Mouse (Mus musculus) forebrain, embryonic 15.5 days (tissue): Measurements from ENCODE around the gene C8g. TPM values are rescaled to one million over a fixed set of nuclear protein-coding genes. Genes with fewer than 3 reads are reported as not detected.

Experiments used
- ATAC-seq: fragments of 200-750 bp; cut with Nextera tagmentation; replicated peaks from 2 replicates; pipeline ENCODE4 v1.8.0; 2017; ENCODE audit warnings: mild to moderate bottlenecking, moderate TSS enrichment, moderate library complexity
- H3K27ac ChIP-seq: fragments of 300-500 bp; sonication (generic); replicated peaks from 2 replicates; pipeline ENCODE4 v1.5.1; 2015; ENCODE audit warnings: mild to moderate bottlenecking, inconsistent platforms
- H3K27me3 ChIP-seq: fragments of 300-500 bp; sonication (generic); 2 replicates; pipeline ENCODE4 v1.6.1; 2015; ENCODE audit warnings: inconsistent platforms
- H3K36me3 ChIP-seq: fragments of 300-500 bp; sonication (generic); 2 replicates; pipeline ENCODE4 v1.6.1; 2015; ENCODE audit warnings: mild to moderate bottlenecking, inconsistent platforms
- H3K4me1 ChIP-seq: fragments of 300-500 bp; sonication (generic); 2 replicates; pipeline ENCODE4 v1.6.1; 2015; ENCODE audit warnings: inconsistent platforms
- H3K4me2 ChIP-seq: fragments of 300-500 bp; sonication (generic); replicated peaks from 2 replicates; pipeline ENCODE4 v1.6.1; 2015; ENCODE audit warnings: mild to moderate bottlenecking, inconsistent platforms
- H3K4me3 ChIP-seq: fragments of 300-500 bp; sonication (generic); 2 replicates; pipeline ENCODE4 v1.5.1; 2015; ENCODE audit warnings: mild to moderate bottlenecking, inconsistent platforms
- H3K9ac ChIP-seq: fragments of 300-500 bp; sonication (generic); replicated peaks from 2 replicates; pipeline ENCODE4 v1.6.1; 2015; ENCODE audit warnings: mild to moderate bottlenecking, inconsistent platforms
- H3K9me3 ChIP-seq: fragments of 300-500 bp; sonication (generic); 2 replicates; pipeline ENCODE4 v1.6.1; 2016; ENCODE audit warnings: inconsistent platforms
- WGBS: fragments of 180-500 bp; shearing (Covaris S2); methylation state at CpG from one replicate; pipeline ENCODE4 v1.1.7; 2015; ENCODE audit warnings: mixed read lengths; 5-methylcytosine and 5-hydroxymethylcytosine counted together
- polyA plus RNA-seq: library from polyadenylated mRNA; unstranded; fragments of >200 nt; fragmentation: Nextera tagmentation; extraction: Ambion mirVana; gene quantifications from 2 replicates; pipeline ENCODE4 v1.2.1, GENCODE M21; 2015

The C8g gene
- polyA plus RNA-seq, 1 experiment from 2014 or later: 3.4 TPM

DNA sequence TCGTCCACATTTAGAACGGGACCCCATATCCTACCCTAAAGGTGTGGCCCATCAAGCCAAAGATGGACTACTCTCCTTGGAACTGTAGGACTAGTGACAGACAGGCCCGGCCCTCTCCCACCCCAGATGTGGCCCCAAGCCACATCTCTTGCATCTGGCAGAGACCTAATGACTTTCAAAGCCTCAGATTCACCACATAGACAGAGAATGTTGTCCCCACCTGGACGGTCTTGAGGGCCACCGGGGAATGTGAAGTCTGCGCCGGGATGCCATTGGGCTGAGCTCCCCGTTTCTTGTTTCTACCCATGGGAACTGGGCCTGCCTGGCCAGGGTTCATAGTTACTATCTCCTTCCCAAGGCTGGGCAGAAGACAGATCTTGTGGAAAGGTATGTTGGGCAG lies 24.0 kb downstream of the C8g start:
- Histone ChIP-seq H3K36me3 (no peaks in the 10 kb centered on the region), H3K4me2 (no peak overlapping the region), H3K4me3 (no peak overlapping the region), H3K9ac (no peak overlapping the region), H3K27ac (no peak overlapping the region), H3K27me3 (no peaks in the 10 kb centered on the region), H3K9me3 (no peaks in the 10 kb centered on the region), H3K4me1 (no peaks in the 10 kb centered on the region)
- 88% methylated on average over 8 of the region's 8 CpGs for WGBS
- no peak for ATAC-seq

DNA sequence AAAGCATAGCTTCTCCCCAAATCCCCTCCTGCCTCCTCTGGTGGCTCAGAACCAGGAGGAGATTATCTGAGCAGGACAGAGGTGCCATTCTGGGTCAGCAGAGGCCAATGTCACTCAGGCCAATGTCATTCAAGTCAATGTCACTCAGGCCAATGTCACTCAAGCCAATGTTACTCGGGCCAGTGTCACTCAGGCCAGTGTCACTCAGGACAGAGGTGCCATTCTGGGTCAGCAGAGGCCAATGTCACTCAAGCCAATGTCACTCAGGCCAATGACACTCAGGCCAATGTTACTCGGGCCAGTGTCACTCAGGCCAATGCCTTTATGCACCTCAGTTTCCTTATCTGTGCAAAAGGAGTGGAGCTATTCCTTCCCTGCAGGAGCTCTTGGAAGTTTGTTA lies 29.0 kb downstream of the C8g start:
- no peak for ATAC-seq
- no peaks in the 10 kb centered on the region for H3K36me3 ChIP-seq
- H3K4me3 ChIP-seq: no peak overlapping the region
- H3K27me3 ChIP-seq: no peaks in the 10 kb centered on the region
- no peak overlapping the region for H3K9ac ChIP-seq
- no peak overlapping the region for H3K27ac ChIP-seq
- no peak overlapping the region for H3K4me2 ChIP-seq
- peaks cover 16% of the 10 kb centered on the region for H3K4me1 ChIP-seq
- WGBS: 74% methylated on average over 2 of the region's 2 CpGs
- H3K9me3 ChIP-seq: no peaks in the 10 kb centered on the region

DNA sequence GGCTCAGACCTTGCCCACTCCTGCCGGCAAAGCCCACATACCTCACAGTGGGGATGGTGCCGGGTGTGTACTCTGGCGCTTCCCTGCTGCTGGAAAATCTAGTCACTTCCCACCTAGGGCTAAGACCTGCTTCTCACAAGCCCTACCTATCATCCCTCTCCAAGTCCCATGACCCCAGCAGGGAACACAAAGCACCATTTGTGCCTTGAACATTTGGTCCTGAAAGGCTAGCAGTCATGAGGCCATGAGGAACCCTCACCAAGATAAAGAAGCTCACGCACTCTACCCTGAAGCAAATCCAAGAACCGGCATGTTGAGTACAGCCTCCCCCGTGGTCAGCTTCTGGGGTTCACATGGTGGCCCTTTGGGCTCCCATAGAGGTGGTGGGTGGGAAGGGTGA lies 31.6 kb downstream of the C8g start, which contains the start of gene Ptgds:
TSS of gene Ptgds (minus strand) at position 78 of the 400 bp plus-strand sequence.
- H3K9me3 ChIP-seq: no peaks in the 10 kb centered on the region
- no peak within 1 kb of the TSS for H3K4me3 ChIP-seq
- no peak within 1 kb of the TSS for H3K4me2 ChIP-seq
- H3K27me3 ChIP-seq: no peaks in the 10 kb centered on the region
- ATAC-seq: no peak
- WGBS: 64% methylated on average over 6 of the region's 6 CpGs
- peak within 1 kb of the TSS; percentile 54 for H3K27ac ChIP-seq
- H3K36me3 ChIP-seq: no peaks in the 10 kb centered on the region
- no peak within 1 kb of the TSS for H3K9ac ChIP-seq
- peaks cover 16% of the 10 kb centered on the region for H3K4me1 ChIP-seq

- H3K4me1 ChIP-seq: peaks cover 16% of the 10 kb centered on the region
- H3K27ac ChIP-seq: peak overlapping the region; percentile 54
- no peak overlapping the region for H3K4me2 ChIP-seq
- peak; percentile 78 for ATAC-seq
- H3K9me3 ChIP-seq: no peaks in the 10 kb centered on the region
- H3K27me3 ChIP-seq: no peaks in the 10 kb centered on the region
- H3K36me3 ChIP-seq: no peaks in the 10 kb centered on the region
- H3K9ac ChIP-seq: no peak overlapping the region
- H3K4me3 ChIP-seq: no peak overlapping the region
- WGBS: 73% methylated on average over 10 of the region's 10 CpGs
These were observed 32.3 kb downstream of the C8g start for GRCm38 (mm10) chr2:25468962-25469915.

- Histone ChIP-seq H3K9me3 (no peaks in the 10 kb centered on the region), H3K36me3 (no peaks in the 10 kb centered on the region), H3K4me3 (no peak overlapping the region), H3K27ac (no peak overlapping the region), H3K4me2 (no peak overlapping the region), H3K4me1 (peaks cover 16% of the 10 kb centered on the region), H3K9ac (no peak overlapping the region), H3K27me3 (no peaks in the 10 kb centered on the region)
- WGBS: 70% methylated on average over 14 of the region's 14 CpGs
- ATAC-seq: no peak
These were observed 33.8 kb downstream of the C8g start for GRCm38 (mm10) chr2:25467606-25468303.

- 34% methylated on average over 10 of the region's 10 CpGs for WGBS
- H3K4me3 ChIP-seq: no peak overlapping the region
- no peak overlapping the region for H3K4me2 ChIP-seq
- no peaks in the 10 kb centered on the region for H3K9me3 ChIP-seq
- no peaks in the 10 kb centered on the region for H3K27me3 ChIP-seq
- no peak for ATAC-seq
- H3K4me1 ChIP-seq: peaks cover 24% of the 10 kb centered on the region
- no peak overlapping the region for H3K9ac ChIP-seq
- no peak overlapping the region for H3K27ac ChIP-seq
- no peaks in the 10 kb centered on the region for H3K36me3 ChIP-seq
These were observed 35.5 kb downstream of the C8g start for GRCm38 (mm10) chr2:25465816-25466635.

GRCm38 (mm10) chr2:25465256-25465655 lies 36.3 kb downstream of the C8g start:
- no peak for ATAC-seq
- H3K4me1 ChIP-seq: peaks cover 26% of the 10 kb centered on the region
- no peaks in the 10 kb centered on the region for H3K36me3 ChIP-seq
- 85% methylated on average over 2 of the region's 2 CpGs for WGBS
- no peak overlapping the region for H3K4me3 ChIP-seq
- H3K9ac ChIP-seq: no peak overlapping the region
- H3K9me3 ChIP-seq: no peaks in the 10 kb centered on the region
- no peak overlapping the region for H3K4me2 ChIP-seq
- H3K27me3 ChIP-seq: no peaks in the 10 kb centered on the region
- no peak overlapping the region for H3K27ac ChIP-seq

DNA sequence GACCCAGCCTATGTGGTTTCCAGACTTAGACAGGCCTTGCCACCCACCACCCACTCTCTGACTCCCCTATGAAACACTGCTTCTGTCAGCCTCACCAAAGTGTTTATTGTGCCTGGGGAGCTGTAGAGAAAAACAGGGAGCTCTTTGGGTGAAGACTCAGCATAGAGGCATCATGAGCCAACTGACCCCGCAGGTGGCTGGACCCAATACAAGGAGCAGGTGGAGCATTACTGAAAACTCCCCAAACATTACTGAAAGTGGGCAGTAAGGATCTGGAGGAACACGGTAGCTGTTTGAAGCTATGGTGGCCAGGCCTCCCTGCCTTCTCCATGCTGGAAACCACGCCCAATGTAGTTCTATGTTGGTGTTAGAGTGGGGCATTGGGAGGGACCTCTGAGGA lies 37.9 kb downstream of the C8g start:
- no peak overlapping the region for H3K27ac ChIP-seq
- H3K27me3 ChIP-seq: no peaks in the 10 kb centered on the region
- no peaks in the 10 kb centered on the region for H3K36me3 ChIP-seq
- H3K9ac ChIP-seq: no peak overlapping the region
- no peak for ATAC-seq
- no peaks in the 10 kb centered on the region for H3K9me3 ChIP-seq
- H3K4me3 ChIP-seq: no peak overlapping the region
- H3K4me1 ChIP-seq: peaks cover 27% of the 10 kb centered on the region
- no peak overlapping the region for H3K4me2 ChIP-seq
- WGBS: 85% methylated on average over 3 of the region's 3 CpGs

- H3K9ac ChIP-seq: peak overlapping the region; percentile 88
- H3K4me1 ChIP-seq: peaks cover 26% of the 10 kb centered on the region
- H3K9me3 ChIP-seq: no peaks in the 10 kb centered on the region
- 22% methylated on average over 3 of the region's 3 CpGs for WGBS
- H3K4me3 ChIP-seq: peak overlapping the region; percentile 83
- H3K27me3 ChIP-seq: no peaks in the 10 kb centered on the region
- H3K27ac ChIP-seq: peak overlapping the region; percentile 99
- ATAC-seq: peak; percentile 1; the same call in 1 of the 2 replicates
- H3K4me2 ChIP-seq: peak overlapping the region; percentile 90
- H3K36me3 ChIP-seq: no peaks in the 10 kb centered on the region
These were observed 40.1 kb downstream of the C8g start for GRCm38 (mm10) chr2:25461407-25461806.

DNA sequence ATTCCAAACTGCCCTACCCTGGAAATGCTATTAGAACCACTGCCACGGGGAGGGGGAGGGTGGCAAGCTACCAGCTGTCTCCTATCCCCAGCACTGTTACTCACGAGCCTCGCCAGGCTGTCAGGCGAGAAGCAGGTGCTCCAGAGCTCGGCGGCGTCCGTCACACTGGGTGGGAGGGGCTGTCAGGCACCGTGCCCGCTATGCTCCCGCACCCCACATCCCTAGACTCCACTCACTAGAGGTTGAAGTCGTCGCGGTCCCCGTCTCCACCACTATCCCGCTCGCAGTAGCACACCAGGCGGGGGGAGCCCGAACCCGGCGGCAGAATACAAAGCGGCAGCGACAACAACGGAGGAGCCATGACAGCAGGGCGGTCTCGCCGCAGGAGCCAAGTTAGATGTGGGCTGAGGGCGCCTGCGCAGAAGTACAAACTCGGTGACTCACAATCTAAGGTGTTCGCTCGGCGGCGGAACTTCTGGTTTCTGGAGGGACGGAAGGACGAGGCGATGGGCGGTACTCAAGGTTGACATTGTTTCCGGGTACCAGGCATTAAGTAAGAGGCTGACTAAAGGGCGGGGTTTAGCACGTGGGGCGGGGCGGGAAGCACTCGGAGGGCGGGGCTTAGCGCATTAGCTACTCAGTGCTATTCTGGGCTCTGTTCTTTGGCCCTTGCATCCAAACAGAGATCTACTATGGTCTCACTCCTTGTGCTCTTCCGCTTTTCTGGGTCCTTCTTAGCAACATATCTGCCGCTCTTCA lies 40.8 kb downstream of the C8g start, which contains the start of gene Paxx:
TSS of gene Paxx (minus strand) at position 544 of the 759 bp plus-strand sequence.
- H3K9me3 ChIP-seq: no peaks in the 10 kb centered on the region
- WGBS: under 1% methylated on average over 48 of the region's 48 CpGs
- H3K27me3 ChIP-seq: no peaks in the 10 kb centered on the region
- peak within 1 kb of the TSS; percentile 83 for H3K4me3 ChIP-seq
- peak within 1 kb of the TSS; percentile 90 for H3K4me2 ChIP-seq
- no peaks in the 10 kb centered on the region for H3K36me3 ChIP-seq
- H3K9ac ChIP-seq: peak within 1 kb of the TSS; percentile 88
- peaks cover 26% of the 10 kb centered on the region for H3K4me1 ChIP-seq
- ATAC-seq: peak; percentile 90
- H3K27ac ChIP-seq: peak within 1 kb of the TSS; percentile 99

DNA sequence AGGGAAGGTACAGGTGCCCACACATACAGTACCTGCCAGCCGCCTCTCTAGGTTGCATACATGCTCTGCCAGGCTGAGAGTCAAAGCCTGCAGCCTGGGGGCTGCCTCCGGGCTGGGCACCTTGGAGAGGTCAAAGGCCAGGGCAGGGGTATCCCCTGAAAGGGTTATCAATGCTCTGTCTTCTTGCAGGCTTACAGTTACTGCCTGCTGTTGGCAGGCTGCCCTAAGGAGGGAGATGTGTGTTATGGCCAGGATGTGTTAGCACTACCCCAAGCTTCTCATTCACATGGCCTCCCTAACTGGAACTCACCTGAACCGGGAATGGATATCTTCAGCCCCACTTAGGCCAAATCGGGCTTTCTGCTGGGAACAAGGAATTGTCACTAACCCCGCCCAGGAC lies 41.4 kb downstream of the C8g start:
- Histone ChIP-seq H3K4me3 (peak overlapping the region; percentile 83), H3K27me3 (no peaks in the 10 kb centered on the region), H3K9me3 (no peaks in the 10 kb centered on the region), H3K9ac (peak overlapping the region; percentile 88), H3K4me2 (peak overlapping the region; percentile 90), H3K4me1 (peaks cover 26% of the 10 kb centered on the region), H3K36me3 (no peaks in the 10 kb centered on the region), H3K27ac (peak overlapping the region; percentile 99)
- 27% methylated on average over 5 of the region's 5 CpGs for WGBS
- ATAC-seq: peak; percentile 38
